Mouse (Mus musculus): ENCODE results near the gene Gm10665.
"Not testable (repeated sequence)": the region's sequence is repeated elsewhere in the genome, so short reads cannot be mapped to it uniquely, and the experiment has no call there.

DNA sequence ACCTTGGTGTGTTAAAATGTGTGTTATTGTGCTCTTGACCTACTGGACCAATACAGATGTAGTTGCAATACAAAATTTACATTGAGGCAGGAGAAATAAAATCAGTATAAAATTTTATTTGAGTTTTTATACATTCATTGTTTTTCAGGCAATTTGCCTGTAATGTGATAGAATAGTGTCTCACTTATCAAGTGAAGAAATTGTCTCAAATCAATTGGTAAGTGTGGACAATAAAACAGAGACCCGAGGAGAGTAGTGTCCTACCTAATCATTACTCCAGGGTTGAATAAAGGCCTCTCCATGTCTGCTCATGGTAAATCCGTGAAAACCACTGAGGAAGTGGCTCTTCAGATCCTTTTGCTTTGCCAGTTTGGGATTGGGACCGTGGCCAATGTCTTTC is 50.6 kb downstream of the Gm10665 start, which contains the start of gene Vmn1r148:
- TF ChIP-seq CTCF, EP300 (IDR thresholded peaks at IDR 0.05; ENCODE audit: low read depth): not testable (repeated sequence)

Measured in heart, postnatal 0 days (tissue).